Mouse (Mus musculus) kidney, postnatal 0 days (tissue): ENCODE data around the gene Pcsk6. TPM values are rescaled to one million over a fixed set of nuclear protein-coding genes. Genes with fewer than 3 reads are reported as not detected.
A peak's percentile ranks its signal among the peaks of the same experiment; 100 is the strongest.

ENCODE experiments used
- ATAC-seq: fragments of 200-750 bp; cut with Nextera tagmentation; replicated peaks from 2 replicates; pipeline ENCODE4 v1.8.0; 2017; ENCODE audit warnings: low read depth, moderate number of reproducible peaks, moderate TSS enrichment, moderate library complexity; ENCODE audit not compliant: low FRiP score
- DNase-seq: peaks from one replicate; pipeline ENCODE4 v3.0.0-alpha.2; 2016; ENCODE audit warnings: low spot score
- H3K27ac ChIP-seq: fragments of 300-500 bp; sonication (generic); 2 replicates; pipeline ENCODE4 v1.5.1; 2014; ENCODE audit warnings: mild to moderate bottlenecking
- H3K27me3 ChIP-seq: fragments of 300-500 bp; sonication (generic); 2 replicates; pipeline ENCODE4 v1.6.1; 2014; ENCODE audit warnings: low read length, mixed read lengths; ENCODE audit not compliant: insufficient read depth
- H3K36me3 ChIP-seq: fragments of 300-500 bp; sonication (generic); 2 replicates; pipeline ENCODE4 v1.6.1; 2014; ENCODE audit warnings: low read length, mixed read lengths; ENCODE audit not compliant: insufficient read depth
- H3K4me1 ChIP-seq: fragments of 300-500 bp; sonication (generic); replicated peaks from 2 replicates; pipeline ENCODE4 v1.6.1; 2014; ENCODE audit warnings: antibody characterized with exemption, low read length, mixed read lengths; ENCODE audit not compliant: insufficient read depth
- H3K4me2 ChIP-seq: fragments of 300-500 bp; sonication (generic); 2 replicates; pipeline ENCODE4 v1.6.1; 2014; ENCODE audit warnings: mild to moderate bottlenecking, low read length, moderate library complexity, mixed read lengths
- H3K4me3 ChIP-seq: fragments of 300-500 bp; sonication (generic); replicated peaks from 2 replicates; pipeline ENCODE4 v1.5.1; 2014; ENCODE audit warnings: low read depth, low read length
- H3K9ac ChIP-seq: fragments of 300-500 bp; sonication (generic); 2 replicates; pipeline ENCODE4 v1.6.1; 2014; ENCODE audit warnings: low read depth, low read length
- H3K9me3 ChIP-seq: fragments of 300-500 bp; sonication (generic); replicated peaks from 2 replicates; pipeline ENCODE4 v1.6.1; 2016; ENCODE audit warnings: low read length, inconsistent platforms, mixed read lengths
- CTCF ChIP-seq: IDR thresholded peaks from 2 replicates; pipeline ENCODE4 v1.5.1; 2016; ENCODE audit warnings: antibody characterized with exemption, low read depth, mild to moderate bottlenecking, moderate library complexity
- WGBS: fragments of 180-500 bp; shearing (Covaris S2); extraction: QIAGEN DNeasy Blood & Tissue Kit; methylation state at CpG from one replicate; pipeline ENCODE4 v1.1.7; 2014; 5-methylcytosine and 5-hydroxymethylcytosine counted together
- polyA plus RNA-seq: library from polyadenylated mRNA; unstranded; fragments of >200 nt; fragmentation: Nextera tagmentation; extraction: Ambion mirVana; gene quantifications from 2 replicates; pipeline ENCODE4 v1.2.1, GENCODE M21; 2015

Pcsk6 gene
- polyA plus RNA-seq, 1 experiment from 2014 or later: 4.2 TPM

- no peaks in the 10 kb centered on the region for H3K4me1 ChIP-seq
- H3K4me2 ChIP-seq: no peak overlapping the region
- H3K4me3 ChIP-seq: no peak overlapping the region
- no peaks in the 10 kb centered on the region for H3K9me3 ChIP-seq
- 49% methylated on average over 8 of the region's 8 CpGs for WGBS
- ATAC-seq (no peak), DNase-seq (no peak)
- no peaks in the 10 kb centered on the region for H3K36me3 ChIP-seq
- no peak overlapping the region for H3K9ac ChIP-seq
- TF ChIP-seq CTCF: no peak
- H3K27ac ChIP-seq: no peak overlapping the region
- H3K27me3 ChIP-seq: no peaks in the 10 kb centered on the region
Measured at GRCm38 (mm10) chr7:65945342-65945993, 83.9 kb downstream of the Pcsk6 start.

- H3K9ac ChIP-seq: no peak overlapping the region
Measured at GRCm38 (mm10) chr7:65946397-65946796, 84.9 kb downstream of the Pcsk6 start.

DNA sequence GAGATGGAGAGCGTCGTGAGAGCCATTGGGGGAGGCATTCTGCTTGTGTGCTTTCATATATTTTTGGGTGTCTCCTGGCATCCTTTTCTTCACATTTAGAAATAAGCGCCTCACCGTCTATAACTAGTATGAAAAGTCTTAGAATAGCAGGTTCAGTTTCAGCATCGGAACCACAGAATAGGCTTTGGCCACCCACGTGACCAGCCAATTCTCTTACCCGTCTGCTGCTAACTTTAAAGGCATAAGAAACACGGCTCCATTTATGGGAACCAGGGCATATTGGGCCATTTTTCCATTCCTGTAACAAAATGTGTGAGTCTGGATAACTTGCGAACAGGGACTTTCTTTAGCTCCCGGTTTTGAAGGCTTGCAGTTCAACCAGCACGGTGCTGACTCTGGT, 87.4 kb downstream of the Pcsk6 start:
- no peaks in the 10 kb centered on the region for H3K36me3 ChIP-seq
- no peak overlapping the region for H3K27ac ChIP-seq
- H3K9ac ChIP-seq: no peak overlapping the region
- no peak for TF ChIP-seq CTCF
- H3K4me1 ChIP-seq: no peaks in the 10 kb centered on the region
- no peak for DNase-seq
- H3K4me3 ChIP-seq: no peak overlapping the region
- no peaks in the 10 kb centered on the region for H3K9me3 ChIP-seq
- no peak for ATAC-seq
- H3K27me3 ChIP-seq: no peaks in the 10 kb centered on the region
- WGBS: 96% methylated on average over 11 of the region's 11 CpGs
- H3K4me2 ChIP-seq: no peak overlapping the region

More at GRCm38 (mm10) chr7:65946397-65946796, 84.9 kb downstream of the Pcsk6 start:
- no peak overlapping the region for H3K4me2 ChIP-seq
- DNase-seq: no peak
- no peaks in the 10 kb centered on the region for H3K27me3 ChIP-seq
- TF ChIP-seq CTCF: no peak
- ATAC-seq: no peak
- 84% methylated on average over 7 of the region's 7 CpGs for WGBS
- H3K4me1 ChIP-seq: no peaks in the 10 kb centered on the region
- H3K27ac ChIP-seq: no peak overlapping the region
- H3K36me3 ChIP-seq: no peaks in the 10 kb centered on the region
- no peaks in the 10 kb centered on the region for H3K9me3 ChIP-seq
- no peak overlapping the region for H3K4me3 ChIP-seq

DNA sequence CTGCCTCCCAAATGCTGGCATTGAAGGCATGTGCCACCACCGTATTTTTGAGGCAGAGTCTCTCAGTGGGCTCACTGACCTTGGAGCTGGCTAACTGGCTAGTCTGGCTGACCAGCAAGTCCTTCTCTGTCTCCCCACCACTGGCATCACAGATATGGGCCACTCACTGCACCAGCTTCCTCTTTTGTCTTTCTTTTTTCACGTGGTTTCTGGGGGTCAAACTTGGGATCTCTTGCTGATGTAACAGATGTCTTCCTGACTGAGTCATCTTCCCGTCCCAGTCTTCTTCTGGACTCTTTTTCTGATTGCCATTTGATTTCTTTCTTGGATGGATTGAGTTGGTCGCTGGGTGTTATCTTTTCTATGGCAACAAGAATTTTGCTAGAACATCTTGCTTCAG, 93.0 kb downstream of the Pcsk6 start:
- Histone ChIP-seq H3K9me3 (no peaks in the 10 kb centered on the region), H3K27me3 (no peaks in the 10 kb centered on the region), H3K4me2 (no peak overlapping the region), H3K9ac (no peak overlapping the region), H3K4me1 (no peaks in the 10 kb centered on the region), H3K27ac (no peak overlapping the region), H3K4me3 (no peak overlapping the region), H3K36me3 (no peaks in the 10 kb centered on the region)
- ATAC-seq (no peak), DNase-seq (no peak)
- TF ChIP-seq CTCF: no peak
- WGBS: 77% methylated on average over 4 of the region's 4 CpGs

DNA sequence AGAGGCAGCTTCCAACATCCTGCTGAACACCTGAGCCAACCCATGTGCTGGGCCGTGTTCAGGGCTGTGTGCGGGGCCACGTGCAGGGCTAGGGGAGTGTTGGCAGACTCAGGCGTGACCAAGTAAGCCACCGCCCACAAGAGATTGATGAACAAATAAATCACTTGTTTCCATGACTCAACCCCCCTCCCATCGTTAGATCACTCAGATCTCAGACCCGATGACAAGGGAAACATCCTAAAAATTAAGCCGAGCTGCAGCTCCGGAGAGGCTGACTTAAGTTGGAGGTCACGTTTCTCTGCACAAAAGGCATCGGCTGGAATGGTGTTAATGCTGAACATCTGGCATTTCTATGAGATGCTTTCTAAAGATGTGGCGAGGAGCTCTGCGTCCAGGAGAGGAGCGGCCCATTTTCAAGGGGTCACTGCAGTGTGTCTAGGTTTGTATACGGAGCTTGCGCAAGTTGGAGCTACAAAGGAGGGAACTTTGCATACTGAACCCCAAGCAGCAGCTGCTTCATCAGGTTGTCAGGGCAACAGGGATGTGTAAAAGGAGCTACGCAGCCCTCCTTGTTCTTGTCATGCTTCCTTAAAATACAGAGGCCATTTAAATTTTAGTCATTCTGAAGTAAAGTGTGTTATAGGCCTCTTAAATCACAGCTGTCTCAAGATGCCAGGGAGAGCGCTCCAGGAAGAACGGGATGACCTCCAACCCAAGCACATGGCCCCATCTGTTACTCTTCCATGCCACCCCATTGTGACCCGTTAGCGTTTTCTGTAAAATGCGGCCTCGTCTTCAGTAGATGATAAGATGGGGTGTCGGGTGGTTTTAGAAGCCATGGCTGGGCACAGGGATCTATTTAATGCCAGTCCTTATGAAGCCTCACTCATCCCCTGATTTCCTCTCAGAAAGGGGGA, 94.0 kb downstream of the Pcsk6 start:
- DNase-seq (peak; percentile 16), ATAC-seq (0 out of 2 replicates have a peak, but pooled peaks have one; percentile 43)
- no peaks in the 10 kb centered on the region for H3K4me1 ChIP-seq
- H3K27me3 ChIP-seq: no peaks in the 10 kb centered on the region
- no peak overlapping the region for H3K27ac ChIP-seq
- no peaks in the 10 kb centered on the region for H3K9me3 ChIP-seq
- H3K4me3 ChIP-seq: no peak overlapping the region
- TF ChIP-seq CTCF: no peak
- no peak overlapping the region for H3K9ac ChIP-seq
- 31% methylated on average over 24 of the region's 24 CpGs for WGBS
- no peak overlapping the region for H3K4me2 ChIP-seq
- no peaks in the 10 kb centered on the region for H3K36me3 ChIP-seq

DNA sequence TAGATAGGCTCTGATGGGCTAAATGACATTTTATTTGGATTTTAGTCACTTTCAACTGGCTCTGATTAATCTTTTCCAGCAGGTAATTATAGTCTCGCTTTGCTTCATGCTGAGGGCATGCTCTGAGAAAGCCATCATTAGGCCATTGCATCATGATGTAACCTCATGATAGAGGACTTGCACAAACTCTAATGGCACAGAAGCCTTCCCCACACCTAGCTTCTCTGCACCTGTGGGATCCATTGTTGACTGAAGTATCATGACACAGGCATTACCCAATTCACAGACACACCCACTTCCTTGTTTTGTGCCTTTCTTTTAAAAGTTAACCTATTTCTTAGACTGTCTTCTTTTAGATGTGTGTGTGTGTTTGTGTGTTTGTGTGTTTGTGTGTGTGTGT, 95.7 kb downstream of the Pcsk6 start:
- DNase-seq: no peak
- no peaks in the 10 kb centered on the region for H3K4me1 ChIP-seq
- H3K9me3 ChIP-seq: no peaks in the 10 kb centered on the region
- no peak overlapping the region for H3K27ac ChIP-seq
- no peak overlapping the region for H3K4me2 ChIP-seq
- no peaks in the 10 kb centered on the region for H3K27me3 ChIP-seq
- 96% methylated on average over 1 of the region's 1 CpGs for WGBS
- TF ChIP-seq CTCF: no peak
- ATAC-seq: no peak
- no peak overlapping the region for H3K9ac ChIP-seq
- no peak overlapping the region for H3K4me3 ChIP-seq
- H3K36me3 ChIP-seq: no peaks in the 10 kb centered on the region
